Mouse (Mus musculus): ENCODE data around the gene Ninj2. TPM values are rescaled to one million over a fixed set of nuclear protein-coding genes. Genes with fewer than 3 reads are reported as not detected.

Gene Ninj2
- total RNA-seq, 4 experiments from 2014 or later = 1.4 to 3.1 (median 2.3) TPM

- DNase-seq (ENCODE audit: low spot score in 2 of 2) = no peak
Measured at GRCm38 (mm10) chr6:120134748-120135147, 41.6 kb downstream of the Ninj2 start.

- no peak for DNase-seq (ENCODE audit: low spot score in 2 of 2)
Measured at GRCm38 (mm10) chr6:120145439-120145838, 52.3 kb downstream of the Ninj2 start.

GRCm38 (mm10) chr6:120146676-120147075 is 53.5 kb downstream of the Ninj2 start:
- no peak for DNase-seq (ENCODE audit: low spot score in 2 of 2)

- no peak for DNase-seq (ENCODE audit: low spot score in 2 of 2)
Measured at GRCm38 (mm10) chr6:120147411-120147810, 54.3 kb downstream of the Ninj2 start.

GRCm38 (mm10) chr6:120148716-120149392 is 55.7 kb downstream of the Ninj2 start:
- DNase-seq (ENCODE audit: low spot score in 2 of 2) = no peak

GRCm38 (mm10) chr6:120149458-120150120 is 56.4 kb downstream of the Ninj2 start:
- DNase-seq (ENCODE audit: low spot score in 2 of 2) = no peak

GRCm38 (mm10) chr6:120150206-120150605 is 57.1 kb downstream of the Ninj2 start:
- DNase-seq (ENCODE audit: low spot score in 2 of 2) = no peak

- DNase-seq (ENCODE audit: low spot score in 2 of 2) = no peak
Measured at GRCm38 (mm10) chr6:120151616-120152053, 58.5 kb downstream of the Ninj2 start.

- DNase-seq (ENCODE audit: low spot score in 2 of 2) = no peak
Measured at GRCm38 (mm10) chr6:120152739-120153696, 59.9 kb downstream of the Ninj2 start.

- DNase-seq (ENCODE audit: low spot score in 2 of 2) = no peak
Measured at GRCm38 (mm10) chr6:120154526-120155309, 61.6 kb downstream of the Ninj2 start.

GRCm38 (mm10) chr6:120155510-120155909 is 62.4 kb downstream of the Ninj2 start:
- no peak for DNase-seq (ENCODE audit: low spot score in 2 of 2)

GRCm38 (mm10) chr6:120157479-120157878 is 64.3 kb downstream of the Ninj2 start:
- DNase-seq (ENCODE audit: low spot score in 2 of 2) = no peak

GRCm38 (mm10) chr6:120159133-120159901 is 66.2 kb downstream of the Ninj2 start:
- DNase-seq (ENCODE audit: low spot score in 2 of 2) = peak; percentile 47 to 50

GRCm38 (mm10) chr6:120162928-120163327 is 69.8 kb downstream of the Ninj2 start:
- DNase-seq (ENCODE audit: low spot score in 2 of 2) = no peak

GRCm38 (mm10) chr6:120164765-120165164 is 71.6 kb downstream of the Ninj2 start:
- DNase-seq (ENCODE audit: low spot score in 2 of 2) = no peak

- no peak for DNase-seq (ENCODE audit: low spot score in 2 of 2)
Measured at GRCm38 (mm10) chr6:120167574-120167973, 74.4 kb downstream of the Ninj2 start.

GRCm38 (mm10) chr6:120172294-120173017 is 79.3 kb downstream of the Ninj2 start:
- no peak for DNase-seq (ENCODE audit: low spot score in 2 of 2)

- DNase-seq (ENCODE audit: low spot score in 2 of 2) = no peak
Measured at GRCm38 (mm10) chr6:120174028-120174601, 81.0 kb downstream of the Ninj2 start.

- no peak for DNase-seq (ENCODE audit: low spot score in 2 of 2)
Measured at GRCm38 (mm10) chr6:120174602-120175115, 81.5 kb downstream of the Ninj2 start.

Data from layer of hippocampus, adult 8-10 months (tissue).